Mouse (Mus musculus) spleen, embryonic (tissue): ENCODE results near the gene Syn2.

Experiments
- CTCF ChIA-PET: fragments of 350-600 bp; sonication (Branson Sonifier 250); formaldehyde crosslinking; loops from one replicate; lab custom pipeline; 2022; lab: Charles Lee

The Syn2 gene

GRCm38 (mm10) chr6:115134501-115135331 is at the start of gene Syn2:
TSS of gene Syn2 (plus strand) at chr6:115134902.
- CTCF ChIA-PET: no interaction called here

DNA sequence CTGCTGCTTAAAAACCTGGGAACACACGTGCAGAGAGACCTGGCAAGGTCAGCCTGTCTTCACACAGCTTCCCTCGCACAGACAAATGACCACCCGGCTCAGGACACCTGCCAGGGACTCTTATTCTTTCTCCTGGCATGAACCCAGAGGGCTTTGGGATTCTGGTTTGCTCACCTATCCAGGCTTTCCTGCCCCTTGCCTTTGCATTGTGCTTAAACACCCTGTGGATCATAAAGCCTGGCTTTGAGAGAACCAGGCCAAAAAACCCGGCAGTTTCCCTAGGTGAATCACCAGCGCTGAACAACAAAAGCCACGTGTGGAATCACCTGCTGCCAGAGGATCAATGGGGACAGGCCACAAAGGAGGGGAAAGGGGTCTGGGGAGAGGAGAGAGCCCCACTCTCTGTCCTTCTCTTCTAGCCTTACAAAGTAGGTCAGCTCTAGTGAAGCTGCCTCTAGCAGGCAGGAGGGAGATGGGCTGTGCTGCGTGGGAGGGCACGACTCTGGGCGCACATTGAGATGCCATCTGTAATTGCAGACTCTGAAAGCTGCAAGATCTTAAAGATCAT is 49.3 kb upstream of the Syn2 start:
- CTCF ChIA-PET: no interaction called here

- CTCF ChIA-PET: no interaction called here
Measured at GRCm38 (mm10) chr6:115088314-115089106, 46.2 kb upstream of the Syn2 start.

DNA sequence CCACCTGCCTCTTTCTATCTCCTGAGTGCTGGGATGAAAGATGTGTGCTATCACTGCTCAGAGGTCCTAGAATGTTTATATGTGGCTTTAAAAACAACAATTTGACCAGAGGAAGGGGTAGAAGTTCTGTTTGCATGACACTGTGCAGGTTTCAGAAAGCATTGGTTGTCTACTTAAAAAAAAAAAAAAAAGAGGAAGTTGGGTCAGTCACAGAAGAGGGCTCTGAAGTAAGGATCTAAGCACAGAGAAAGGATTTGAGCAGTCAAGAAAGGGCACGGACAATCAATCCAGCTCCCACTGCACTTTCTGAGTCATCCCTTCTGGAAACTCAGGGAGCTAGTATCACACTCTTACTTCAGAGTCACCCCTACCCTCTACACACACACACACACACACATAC is 43.0 kb upstream of the Syn2 start:
- CTCF ChIA-PET: no interaction called here

- CTCF ChIA-PET: interaction anchor here (0.6 kb wide), 1 partner anchor 67 kb away, joined by 5 read pairs; no protein-coding TSS in a partner anchor
Measured at GRCm38 (mm10) chr6:115102542-115102941, 32.2 kb upstream of the Syn2 start.

DNA sequence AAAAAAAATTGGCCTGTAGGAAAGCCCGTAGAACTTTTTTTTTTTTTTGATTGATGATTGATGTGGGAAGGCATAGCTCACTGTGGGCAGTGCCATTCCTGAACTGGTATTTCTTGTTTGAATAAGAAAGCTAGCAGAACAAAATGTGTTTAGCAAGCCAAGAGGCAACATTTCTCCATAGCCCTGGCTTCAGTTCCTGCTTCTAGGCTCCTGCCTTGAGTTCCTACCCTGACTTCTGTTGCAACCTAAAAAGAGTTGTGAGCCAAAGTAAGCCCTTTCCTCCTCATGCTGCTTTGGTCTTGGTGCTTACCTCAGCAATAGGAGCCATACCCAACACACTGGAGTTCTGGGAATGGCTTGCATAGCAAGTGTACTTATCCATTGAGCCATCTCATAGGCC is 23.3 kb upstream of the Syn2 start:
- CTCF ChIA-PET: no interaction called here

GRCm38 (mm10) chr6:115122181-115122580 is 12.5 kb upstream of the Syn2 start:
- CTCF ChIA-PET: no interaction called here

- CTCF ChIA-PET: no interaction called here
Measured at GRCm38 (mm10) chr6:115123262-115124201, 11.2 kb upstream of the Syn2 start.

GRCm38 (mm10) chr6:115124675-115125357 is 9.9 kb upstream of the Syn2 start:
- CTCF ChIA-PET: no interaction called here

DNA sequence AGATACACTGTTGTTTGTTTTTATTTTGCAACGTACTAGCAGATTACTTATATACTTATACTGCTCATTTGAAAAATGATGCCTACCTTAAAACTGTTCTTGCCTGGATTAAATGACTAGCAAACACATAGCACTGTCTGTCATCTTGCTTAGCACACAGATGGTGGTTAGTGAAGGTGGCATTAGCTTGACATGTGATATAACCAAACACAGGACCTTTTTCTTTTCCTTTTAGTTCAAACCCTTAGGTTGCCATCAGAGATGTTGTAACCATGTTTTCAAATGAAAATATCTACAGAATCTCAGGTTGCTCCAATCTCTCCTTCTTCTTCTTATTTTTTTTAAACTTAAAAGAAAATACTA is 9.4 kb upstream of the Syn2 start:
- CTCF ChIA-PET: no interaction called here

GRCm38 (mm10) chr6:115126232-115126785 is 8.4 kb upstream of the Syn2 start:
- CTCF ChIA-PET: no interaction called here

DNA sequence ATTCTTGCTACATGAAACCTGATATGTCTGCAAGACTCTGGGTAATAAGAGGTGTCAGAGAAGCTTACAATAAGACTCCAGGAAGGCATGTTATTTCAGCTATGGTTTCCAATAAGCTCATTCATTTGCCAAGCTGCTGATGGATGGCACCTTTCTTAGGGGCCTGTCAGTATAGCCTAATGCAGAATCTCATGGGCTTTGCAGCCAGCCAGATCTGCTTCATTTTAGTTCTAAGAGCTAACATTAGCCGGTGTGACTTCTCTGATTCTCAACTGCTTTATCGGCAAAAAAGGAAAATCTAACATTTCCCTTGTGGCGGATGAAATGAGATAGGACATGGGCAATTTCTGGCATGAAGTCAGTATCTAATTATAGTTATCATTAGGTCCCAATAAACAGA is 7.9 kb upstream of the Syn2 start:
- CTCF ChIA-PET: no interaction called here

DNA sequence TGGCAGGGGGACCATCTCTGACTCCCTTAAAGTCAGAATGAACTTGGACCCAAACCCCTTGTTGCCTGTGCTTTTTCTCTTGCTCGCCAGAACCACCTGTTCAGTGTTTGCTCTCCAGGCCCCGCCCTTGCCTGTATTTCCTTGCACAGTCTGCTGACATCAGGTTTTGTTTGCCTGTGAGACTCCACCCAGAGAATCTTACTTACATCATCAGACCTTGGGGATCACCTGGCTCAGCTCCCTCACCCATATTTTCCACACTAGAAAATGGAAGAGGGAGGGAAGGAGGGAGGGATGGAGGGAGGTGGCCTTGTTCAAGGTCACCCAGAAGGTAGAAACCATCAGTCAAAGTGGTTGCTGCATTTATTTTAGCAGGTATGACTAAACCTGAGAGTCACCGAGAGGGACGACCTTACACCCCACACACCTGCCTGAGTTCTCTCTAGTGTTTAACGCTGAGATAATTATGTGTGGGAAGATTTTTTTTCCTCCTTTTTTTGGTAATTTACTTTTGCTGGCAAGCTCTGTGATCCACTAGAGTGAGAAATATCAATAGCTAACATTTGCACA is 7.4 kb upstream of the Syn2 start:
- CTCF ChIA-PET: no interaction called here

- CTCF ChIA-PET: no interaction called here
Measured at GRCm38 (mm10) chr6:115135332-115135649, 589 bp downstream of the Syn2 start.

DNA sequence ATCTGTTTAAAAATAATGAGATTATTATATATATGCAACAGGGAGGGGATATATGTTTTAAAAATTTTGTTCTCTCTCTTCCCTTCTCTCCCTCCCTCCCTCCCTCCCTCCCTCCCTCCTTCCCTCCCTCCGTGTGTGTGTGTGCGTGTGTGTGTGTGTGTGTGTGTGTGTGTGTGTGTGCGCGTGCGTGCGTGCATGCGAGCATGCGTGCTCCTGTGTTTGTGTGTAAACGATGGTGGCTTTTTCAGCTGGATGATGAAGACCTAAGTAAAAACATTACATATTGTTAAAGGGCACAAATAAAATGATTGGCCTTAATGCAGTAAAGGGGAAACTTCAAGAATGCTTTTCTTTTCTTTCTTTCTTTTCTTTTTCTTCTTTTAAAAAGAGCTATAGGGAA is 1.5 kb downstream of the Syn2 start:
- CTCF ChIA-PET: no interaction called here

GRCm38 (mm10) chr6:115141446-115141845 is 6.7 kb downstream of the Syn2 start:
- CTCF ChIA-PET: no interaction called here

DNA sequence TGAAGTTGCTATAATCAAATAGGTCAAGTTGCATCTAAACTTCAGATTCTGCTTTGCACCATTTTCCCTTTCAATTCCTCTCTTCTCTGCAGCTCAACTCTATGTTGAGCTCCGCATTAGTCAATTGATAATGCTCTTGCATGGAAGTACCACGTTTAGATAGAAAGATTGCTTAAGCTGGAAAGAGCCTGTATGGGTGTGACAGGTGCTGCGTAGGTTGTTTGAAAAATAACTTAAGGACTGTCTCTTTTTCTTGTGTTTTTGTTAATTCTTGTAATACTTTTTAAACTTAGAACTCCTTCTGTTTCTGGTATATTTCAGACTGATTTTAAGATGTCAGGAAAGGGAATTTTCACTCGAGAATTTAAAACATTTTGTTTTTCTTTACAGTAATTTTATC is 26.5 kb downstream of the Syn2 start:
- CTCF ChIA-PET: no interaction called here

GRCm38 (mm10) chr6:115165863-115166470 is 31.3 kb downstream of the Syn2 start:
- CTCF ChIA-PET: interaction anchor here (0.6 kb wide), 1 partner anchor 11 kb away, joined by 3 read pairs; no protein-coding TSS in a partner anchor

DNA sequence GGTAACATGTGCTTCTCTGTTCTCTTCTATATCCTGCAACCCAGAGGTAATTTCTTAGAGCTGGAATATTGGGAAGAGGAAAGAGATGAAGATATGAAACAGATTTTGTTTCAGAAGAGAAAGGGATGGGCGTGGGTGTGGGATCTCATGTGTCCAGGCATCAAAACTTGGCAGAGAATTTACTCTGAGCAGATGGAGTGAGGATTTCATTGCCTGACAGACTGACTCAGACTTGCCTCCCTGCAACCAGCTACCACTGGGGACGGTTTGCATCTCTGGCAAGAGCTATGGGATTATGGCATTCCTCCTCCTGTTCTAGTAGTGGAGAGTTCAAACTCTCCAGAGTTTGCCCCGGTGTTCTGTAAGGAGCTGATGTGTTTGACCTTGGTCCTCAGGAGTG is 34.2 kb downstream of the Syn2 start:
- CTCF ChIA-PET: interaction anchor here (0.6 kb wide), 1 partner anchor 66 kb away, joined by 5 read pairs; no protein-coding TSS in a partner anchor

DNA sequence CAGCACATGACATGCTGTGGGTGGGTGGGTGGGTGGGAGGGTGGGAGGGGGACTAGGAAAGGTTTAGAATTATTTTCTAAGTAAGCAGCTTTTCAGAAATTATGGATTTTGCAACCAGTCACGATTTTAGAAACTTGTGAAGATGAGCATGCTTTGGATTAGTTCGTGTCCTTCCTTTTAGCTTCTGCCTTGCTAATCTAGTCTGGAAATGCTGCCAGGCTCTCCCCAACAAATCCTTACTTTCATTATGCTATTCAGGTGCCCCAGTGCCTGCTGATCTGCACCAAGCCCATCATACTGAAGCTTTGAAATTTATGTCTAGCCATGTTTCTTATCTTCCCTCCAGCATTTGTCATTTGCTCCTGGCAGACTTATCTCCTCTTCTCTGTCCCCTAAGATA is 34.8 kb downstream of the Syn2 start:
- CTCF ChIA-PET: interaction anchor here (0.6 kb wide), 1 partner anchor 67 kb away, joined by 5 read pairs; no protein-coding TSS in a partner anchor
